In genomic region chr4:134117012-134117411, GRCm38 (mm10) we compare ENCODE assay signal across 11 mouse cellular contexts. TPM values are rescaled to one million over a fixed set of nuclear protein-coding genes. Genes with fewer than 3 reads are reported as not detected.
DNase-seq lines count a peak whose midpoint lies in the region; ATAC-seq and TF ChIP-seq lines count a peak whose summit lies in the region.
"Had no signal": no experiment of that assay in that cellular context is flagged by ENCODE, and none has a peak within 500 bp of the region (broad histone marks: within the 10 kb centered on the region; RNA-seq: fewer than 3 reads in every experiment).

No protein-coding gene starts in this region.

- H3K27ac ChIP-seq in ES-Bruce4 (ENCODE audit: insufficient read depth, low read length) = peak overlapping the region; percentile 96
- H3K27ac ChIP-seq in liver, embryonic 11.5 days (ENCODE audit: low read depth, low read length) = peak overlapping the region; percentile 54
- H3K27ac ChIP-seq in small intestine, adult 2 months (ENCODE audit: insufficient read depth, low read depth, low read length) = peak overlapping the region; percentile 70
- no peak overlapping the region for H3K27ac ChIP-seq in forebrain, embryonic 10.5 days
- H3K27ac ChIP-seq: embryonic facial prominence, embryonic 15.5 days; limb, embryonic 13.5 days; stomach, postnatal 0 days had no signal

- peak; percentile 89 for DNase-seq in CD4-positive, CD25-positive, alpha-beta regulatory T cell, adult 2 months (ENCODE audit: low read depth, low spot score)
- no peak for DNase-seq in liver, embryonic 11.5 days (ENCODE audit: low spot score)
- DNase-seq in left cerebral cortex, postnatal 25 days (ENCODE audit: low spot score in 2 of 2) = no peak
- DNase-seq in cerebellum, postnatal 25 days = no peak
- no peak for DNase-seq in forebrain, embryonic 10.5 days (ENCODE audit: extremely low spot score, low spot score)
- DNase-seq: kidney, adult 9 months had no signal

- H3K36me3 ChIP-seq in ES-Bruce4 (ENCODE audit: control insufficient read depth, insufficient read depth, low read length, poor library complexity, severe bottlenecking) = no peaks in the 10 kb centered on the region
- H3K36me3 ChIP-seq in liver, embryonic 11.5 days (ENCODE audit: control insufficient read depth, insufficient read depth, low read length) = no peaks in the 10 kb centered on the region
- H3K36me3 ChIP-seq in small intestine, adult 2 months (ENCODE audit: control insufficient read depth, insufficient read depth, low read length) = no peaks in the 10 kb centered on the region
- H3K36me3 ChIP-seq in forebrain, embryonic 10.5 days (replicated peaks) = no peaks in the 10 kb centered on the region
- H3K36me3 ChIP-seq: embryonic facial prominence, embryonic 15.5 days; limb, embryonic 13.5 days had no signal

- ATAC-seq in liver, embryonic 11.5 days (replicated peaks; ENCODE audit: low FRiP score) = no peak

- peak overlapping the region; percentile 39 for H3K4me3 ChIP-seq in ES-Bruce4 (ENCODE audit: low read depth, low read length)
- H3K4me3 ChIP-seq in liver, embryonic 11.5 days (ENCODE audit: low read depth, low read length) = no peak overlapping the region
- H3K4me3 ChIP-seq in small intestine, adult 2 months (ENCODE audit: low read depth, low read length) = no peak overlapping the region
- H3K4me3 ChIP-seq in forebrain, embryonic 10.5 days = no peak overlapping the region
- H3K4me3 ChIP-seq: embryonic facial prominence, embryonic 15.5 days; limb, embryonic 13.5 days had no signal

- 49% methylated on average over 8 of the region's 8 CpGs for WGBS in liver, embryonic 11.5 days
- 73% methylated on average over 8 of the region's 8 CpGs for WGBS in small intestine, adult 2 months
- WGBS in forebrain, embryonic 10.5 days = 92% methylated on average over 8 of the region's 8 CpGs

- H3K9ac ChIP-seq in ES-Bruce4 (ENCODE audit: low read depth, poor library complexity, severe bottlenecking) = peak overlapping the region; percentile 32
- H3K9ac ChIP-seq in liver, embryonic 11.5 days (ENCODE audit: low read depth, low read length) = no peak overlapping the region
- H3K9ac ChIP-seq: embryonic facial prominence, embryonic 15.5 days; limb, embryonic 13.5 days had no signal

- TF ChIP-seq CTCF in ES-Bruce4 (IDR thresholded peaks at IDR 0.05; ENCODE audit: low read depth, low read length) = no peak
- no peak for TF ChIP-seq CTCF in small intestine, adult 2 months (IDR thresholded peaks at IDR 0.05; ENCODE audit: extremely low read depth, insufficient read length, insufficient replicate concordance, low read depth, low read length)

- peaks cover 33% of the 10 kb centered on the region for H3K4me1 ChIP-seq in ES-Bruce4 (ENCODE audit: control insufficient read depth, insufficient read depth, low read length)
- H3K4me1 ChIP-seq in liver, embryonic 11.5 days (replicated peaks; ENCODE audit: control insufficient read depth, insufficient read depth, low read length) = peaks cover 32% of the 10 kb centered on the region
- H3K4me1 ChIP-seq in small intestine, adult 2 months (ENCODE audit: control insufficient read depth, insufficient read depth, insufficient read length, low read length) = peaks cover 41% of the 10 kb centered on the region
- peaks cover 59% of the 10 kb centered on the region for H3K4me1 ChIP-seq in forebrain, embryonic 10.5 days

- TF ChIP-seq POLR2A in ES-Bruce4 (IDR thresholded peaks at IDR 0.05; ENCODE audit: insufficient read depth, low read length) = peak; percentile 24
- no peak for TF ChIP-seq POLR2A in small intestine, adult 2 months (IDR thresholded peaks at IDR 0.05; ENCODE audit: low read depth, low read length)

- intact Hi-C loops in left cerebral cortex, postnatal 25 days (cut with DNase I) = no loop called here

- H3K4me2 ChIP-seq in liver, embryonic 11.5 days = peak overlapping the region; percentile 7; the same call in 1 of the 2 replicates
- H3K4me2 ChIP-seq: embryonic facial prominence, embryonic 15.5 days; limb, embryonic 13.5 days had no signal

- TF ChIP-seq EP300 in ES-Bruce4 (IDR thresholded peaks at IDR 0.05; ENCODE audit: insufficient read depth, low read depth, low read length) = peak; percentile 96

- no peaks in the 10 kb centered on the region for H3K9me3 ChIP-seq in ES-Bruce4 (replicated peaks; ENCODE audit: control insufficient read depth, insufficient read depth, low read length, poor library complexity, severe bottlenecking)
- H3K9me3 ChIP-seq in liver, embryonic 11.5 days (ENCODE audit: control insufficient read depth, low read length) = no peaks in the 10 kb centered on the region
- H3K9me3 ChIP-seq in forebrain, embryonic 10.5 days = no peaks in the 10 kb centered on the region
- H3K9me3 ChIP-seq: embryonic facial prominence, embryonic 15.5 days; limb, embryonic 13.5 days had no signal

- H3K27me3 ChIP-seq in ES-Bruce4 (ENCODE audit: control insufficient read depth, insufficient read depth, low read length, poor library complexity, severe bottlenecking) = no peaks in the 10 kb centered on the region
- H3K27me3 ChIP-seq in liver, embryonic 11.5 days (replicated peaks; ENCODE audit: control insufficient read depth, insufficient read depth, low read length) = no peaks in the 10 kb centered on the region
- no peaks in the 10 kb centered on the region; the same call in 1 of the 2 replicates for H3K27me3 ChIP-seq in small intestine, adult 2 months (ENCODE audit: control insufficient read depth, insufficient read depth, low read length)
- no peaks in the 10 kb centered on the region for H3K27me3 ChIP-seq in forebrain, embryonic 10.5 days (ENCODE audit: poor library complexity, severe bottlenecking)
- H3K27me3 ChIP-seq: embryonic facial prominence, embryonic 15.5 days; limb, embryonic 13.5 days had no signal

RNA-seq across cellular contexts. Expression of gene Sh3bgrl3, which starts 11.6 kb away (rescaled TPM):
- 105 and 106 TPM in 2 replicates for polyA plus RNA-seq in ES-Bruce4 (2011; ENCODE audit: insufficient read depth, insufficient read length, low read depth, missing spikeins)
- polyA plus RNA-seq in liver, embryonic 11.5 days (2014; fragmentation: Nextera tagmentation; extraction: Ambion mirVana) = 257 and 281 TPM in 2 replicates
- 453 and 911 TPM in 2 replicates for polyA plus RNA-seq in small intestine, adult 2 months (2012; rRNA removed)
- 100 to 1,000 TPM; 212 to 218 TPM for total RNA-seq in left cerebral cortex, postnatal 25 days (2021)
- polyA plus RNA-seq in forebrain, embryonic 10.5 days (2016; fragmentation: Nextera tagmentation; extraction: Ambion mirVana) = 267 and 270 TPM in 2 replicates

RNA-seq across cellular contexts. Expression of gene Ubxn11, which starts 14.6 kb away (rescaled TPM):
- 10.4 and 11.6 TPM in 2 replicates for polyA plus RNA-seq in ES-Bruce4 (2011; ENCODE audit: insufficient read depth, insufficient read length, low read depth, missing spikeins)
- 5.6 and 7.0 TPM in 2 replicates for polyA plus RNA-seq in liver, embryonic 11.5 days (2014; fragmentation: Nextera tagmentation; extraction: Ambion mirVana)
- polyA plus RNA-seq in small intestine, adult 2 months (2012; rRNA removed) = 2.8 and 4.5 TPM in 2 replicates
- 10 to 100 TPM; 29.5 to 34.7 TPM for total RNA-seq in left cerebral cortex, postnatal 25 days (2021)
- 6.3 and 7.3 TPM in 2 replicates for polyA plus RNA-seq in forebrain, embryonic 10.5 days (2016; fragmentation: Nextera tagmentation; extraction: Ambion mirVana)

RNA-seq across cellular contexts. Expression of gene Cd52, which starts 22.1 kb away (rescaled TPM):
- polyA plus RNA-seq in ES-Bruce4 (2011; ENCODE audit: insufficient read depth, insufficient read length, low read depth, missing spikeins) = not detected in 2 replicates
- polyA plus RNA-seq in liver, embryonic 11.5 days (2014; fragmentation: Nextera tagmentation; extraction: Ambion mirVana) = 16.4 TPM in 2 replicates
- 21.7 and 35.1 TPM in 2 replicates for polyA plus RNA-seq in small intestine, adult 2 months (2012; rRNA removed)
- 1 to 10 TPM; 1.6 to 3.4 TPM for total RNA-seq in left cerebral cortex, postnatal 25 days (2021)
- polyA plus RNA-seq in forebrain, embryonic 10.5 days (2016; fragmentation: Nextera tagmentation; extraction: Ambion mirVana) = 4.1 and 5.0 TPM in 2 replicates

RNA-seq across cellular contexts. Expression of gene Crybg2, which starts 56.4 kb away (rescaled TPM):
- polyA plus RNA-seq in ES-Bruce4 (2011; ENCODE audit: insufficient read depth, insufficient read length, low read depth, missing spikeins) = 19.2 and 26.1 TPM in 2 replicates
- 1.2 and 1.7 TPM in 2 replicates for polyA plus RNA-seq in liver, embryonic 11.5 days (2014; fragmentation: Nextera tagmentation; extraction: Ambion mirVana)
- 57.7 and 92.5 TPM in 2 replicates for polyA plus RNA-seq in small intestine, adult 2 months (2012; rRNA removed)
- total RNA-seq in left cerebral cortex, postnatal 25 days (2021) = 1 to 10 TPM; 1.8 to 2.7 TPM
- polyA plus RNA-seq in forebrain, embryonic 10.5 days (2016; fragmentation: Nextera tagmentation; extraction: Ambion mirVana) = 1.7 and 3.5 TPM in 2 replicates
